In genomic region chr3:80372436-80372835, GRCm38 (mm10) we compare ENCODE assay signal across 19 mouse cellular contexts.
A peak's percentile ranks its signal among the peaks of the same experiment; 100 is the strongest.
DNase-seq lines count a peak whose midpoint lies in the region; ATAC-seq and TF ChIP-seq lines count a peak whose summit lies in the region.
"Had no signal": no experiment of that assay in that cellular context is flagged by ENCODE, and none has a peak within 500 bp of the region (broad histone marks: within the 10 kb centered on the region; RNA-seq: fewer than 3 reads in every experiment).

No protein-coding gene starts in this region.

- no peak overlapping the region for H3K4me2 ChIP-seq in stomach, postnatal 0 days (replicated peaks; ENCODE audit: low read depth)
- H3K4me2 ChIP-seq: embryonic facial prominence, embryonic 13.5 days; hindbrain, embryonic 14.5 days; limb, embryonic 13.5 days; liver, embryonic 15.5 days; midbrain, embryonic 13.5 days had no signal

- ATAC-seq in cerebellum, adult (ENCODE audit: insufficient number of reproducible peaks, low FRiP score, low TSS enrichment), result peak; percentile 64; the same call in 1 of the 2 replicates
- no peak for ATAC-seq in stomach, postnatal 0 days (ENCODE audit: low FRiP score, low TSS enrichment)
- ATAC-seq: midbrain, embryonic 13.5 days had no signal

- H3K4me3 ChIP-seq in stomach, postnatal 0 days (ENCODE audit: low read depth, low read length), result no peak overlapping the region
- H3K4me3 ChIP-seq: embryonic facial prominence, embryonic 13.5 days; limb, embryonic 13.5 days; liver, embryonic 15.5 days; midbrain, embryonic 13.5 days had no signal

- no peaks in the 10 kb centered on the region for H3K36me3 ChIP-seq in stomach, postnatal 0 days (ENCODE audit: control insufficient read depth, insufficient read depth, low read length)
- H3K36me3 ChIP-seq: embryonic facial prominence, embryonic 13.5 days; limb, embryonic 13.5 days; liver, embryonic 15.5 days; midbrain, embryonic 13.5 days had no signal

- H3K9me3 ChIP-seq in stomach, postnatal 0 days (ENCODE audit: control insufficient read depth, low read length), result no peaks in the 10 kb centered on the region
- H3K9me3 ChIP-seq: embryonic facial prominence, embryonic 13.5 days; limb, embryonic 13.5 days; liver, embryonic 15.5 days; midbrain, embryonic 13.5 days had no signal

- no peaks in the 10 kb centered on the region for H3K27me3 ChIP-seq in stomach, postnatal 0 days (ENCODE audit: control insufficient read depth, insufficient read depth, low read length)
- H3K27me3 ChIP-seq: embryonic facial prominence, embryonic 13.5 days; limb, embryonic 13.5 days; liver, embryonic 15.5 days; midbrain, embryonic 13.5 days had no signal

- TF ChIP-seq CTCF in stomach, postnatal 0 days (IDR thresholded peaks at IDR 0.05; ENCODE audit: low read depth), result peak; percentile 11; the same call in 1 of the 2 replicates

- no peaks in the 10 kb centered on the region for H3K4me1 ChIP-seq in stomach, postnatal 0 days (replicated peaks; ENCODE audit: control insufficient read depth, insufficient read depth)
- H3K4me1 ChIP-seq: embryonic facial prominence, embryonic 13.5 days; limb, embryonic 13.5 days; liver, embryonic 15.5 days; midbrain, embryonic 13.5 days had no signal

- 73% methylated on average over 3 of the region's 3 CpGs for WGBS in stomach, postnatal 0 days

- intact Hi-C loops in left cerebral cortex, postnatal 4 days (cut with DNase I), result no loop called here
- intact Hi-C loops in left cerebral cortex, postnatal 25 days (cut with DNase I), result loop anchor here (2.0 kb wide), 1 partner anchor 46 kb away; no protein-coding TSS in a partner anchor

- DNase-seq in cerebellum, adult 11 months, result no peak
- peak; percentile 54 for DNase-seq in left cerebral cortex, postnatal 4 days
- DNase-seq in left cerebral cortex, postnatal 25 days (ENCODE audit: low spot score in 2 of 2), result no peak
- DNase-seq in cerebellum, adult 9-10 months, result peak; percentile 24
- DNase-seq in stomach, postnatal 0 days (ENCODE audit: low spot score), result no peak
- no peak for DNase-seq in urinary bladder, postnatal 4 days (ENCODE audit: low spot score in 2 of 2)
- DNase-seq in ovary, adult 18-20 months (ENCODE audit: low spot score), result no peak
- DNase-seq: adrenal gland, adult 8-10 months; gastrocnemius, postnatal 25 days; heart, postnatal 10 days; kidney, adult 18-20 months; lung, postnatal 4 days; thymus, adult 2 months had no signal

- H3K27ac ChIP-seq in stomach, postnatal 0 days (replicated peaks), result no peak overlapping the region
- H3K27ac ChIP-seq: embryonic facial prominence, embryonic 13.5 days; hindbrain, embryonic 14.5 days; limb, embryonic 13.5 days; liver, embryonic 15.5 days; midbrain, embryonic 13.5 days had no signal

- H3K9ac ChIP-seq in stomach, postnatal 0 days (ENCODE audit: low read length), result no peak overlapping the region
- H3K9ac ChIP-seq: embryonic facial prominence, embryonic 13.5 days; hindbrain, embryonic 14.5 days; limb, embryonic 13.5 days; liver, embryonic 15.5 days; midbrain, embryonic 13.5 days had no signal

- TF ChIP-seq EP300 in stomach, postnatal 0 days (optimal IDR thresholded peaks at IDR 0.05), result no peak

Comparison
In these comparisons a context has a peak if more than half of its experiments do, and no peak if none do; other contexts are left out.
1. DNase-seq: peak in left cerebral cortex, postnatal 4 days (single experiment) and cerebellum, adult 9-10 months (single experiment); none in cerebellum, adult 11 months (single experiment), left cerebral cortex, postnatal 25 days (0 of 2), stomach, postnatal 0 days (single experiment), urinary bladder, postnatal 4 days (0 of 2) and ovary, adult 18-20 months (single experiment).